Mouse (Mus musculus): ENCODE measurements around the gene Pld4. TPM values are rescaled to one million over a fixed set of nuclear protein-coding genes. Genes with fewer than 3 reads are reported as not detected.

Pld4 gene
- polyA plus RNA-seq (2014; fragmentation: Nextera tagmentation; extraction: Ambion mirVana): 5.9 and 7.0 TPM in 2 replicates

DNA sequence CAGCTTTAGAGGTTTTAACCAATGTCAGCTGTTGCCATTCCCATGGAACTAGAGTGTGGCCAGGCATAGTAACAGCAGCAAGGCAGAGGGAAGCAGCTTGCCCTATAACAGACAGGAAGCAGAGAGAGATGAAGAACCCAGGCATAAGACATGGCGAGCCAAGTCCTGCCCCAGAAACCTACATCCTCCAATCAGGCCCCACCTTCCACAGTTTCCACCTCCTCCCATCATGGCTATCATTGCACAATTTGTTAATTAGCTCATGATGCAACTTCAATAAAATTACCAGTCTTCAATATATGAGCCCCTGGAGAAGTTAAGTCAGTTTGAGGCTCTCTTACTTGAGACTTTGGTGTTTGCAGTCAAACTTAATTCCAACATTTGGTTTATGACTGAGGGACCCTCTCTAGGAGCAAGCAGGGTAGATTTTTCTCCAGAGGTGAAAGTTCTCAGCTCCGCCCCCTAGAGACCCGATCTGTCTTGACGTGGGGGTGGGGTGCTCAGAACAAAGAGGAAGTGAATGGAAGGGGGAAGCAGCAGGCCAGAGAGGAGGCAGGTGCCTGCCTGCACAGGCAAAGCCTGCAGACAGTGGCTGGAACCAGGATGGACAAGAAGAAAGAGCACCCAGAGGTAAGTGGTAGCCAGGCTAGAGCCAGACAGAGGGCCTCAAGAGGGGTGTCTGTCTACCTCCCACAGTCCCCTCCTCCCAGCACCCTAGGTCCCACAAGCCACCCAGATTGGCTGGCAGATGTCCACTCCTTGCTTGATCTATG lies at the start of gene Pld4:
TSS of gene Pld4 (plus strand) at position 502 of the 773 bp plus-strand sequence.
- WGBS: 52% methylated on average over 4 of the region's 4 CpGs
- Histone ChIP-seq H3K36me3 (ENCODE audit: control insufficient read depth, insufficient read depth, low read length) (no peaks in the 10 kb centered on the region), H3K4me2 (ENCODE audit: low read length) (no peak within 1 kb of the TSS), H3K4me3 (ENCODE audit: low read depth, low read length) (no peak within 1 kb of the TSS), H3K4me1 (ENCODE audit: control insufficient read depth, insufficient read depth, low read length) (no peaks in the 10 kb centered on the region), H3K27ac (ENCODE audit: low read depth, low read length) (no peak within 1 kb of the TSS), H3K9ac (ENCODE audit: low read length) (no peak within 1 kb of the TSS), H3K9me3 (replicated peaks; ENCODE audit: control insufficient read depth, low read length) (no peaks in the 10 kb centered on the region), H3K27me3 (replicated peaks; ENCODE audit: control insufficient read depth, insufficient read depth, low read length) (no peaks in the 10 kb centered on the region)
- DNase-seq (ENCODE audit: low spot score): no peak
- no peak for ATAC-seq

DNA sequence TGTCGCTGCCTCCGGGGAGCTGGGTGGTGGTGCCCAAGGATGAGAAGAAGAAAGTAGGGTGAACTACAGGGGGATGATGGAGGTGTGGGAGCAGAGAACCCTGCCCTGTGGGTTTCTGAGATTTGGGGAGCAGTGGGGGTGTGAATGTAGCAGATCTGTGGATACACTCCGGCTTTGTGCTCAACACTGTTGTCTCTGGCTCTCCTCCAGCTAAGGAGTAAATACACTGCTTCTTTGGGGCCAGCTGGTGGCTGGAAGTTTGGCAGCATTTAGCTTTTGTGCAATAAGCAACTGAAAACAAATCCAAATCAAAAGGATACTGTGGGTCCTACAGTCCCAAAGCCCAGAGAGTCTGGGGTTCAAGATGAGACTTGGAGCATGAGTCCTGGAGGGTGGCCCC lies 46.5 kb upstream of the Pld4 start:
- H3K36me3 ChIP-seq (ENCODE audit: control insufficient read depth, insufficient read depth, low read length): no peaks in the 10 kb centered on the region
- WGBS: 56% methylated on average over 3 of the region's 3 CpGs
- H3K9me3 ChIP-seq (replicated peaks; ENCODE audit: control insufficient read depth, low read length): no peaks in the 10 kb centered on the region
- no peak overlapping the region for H3K4me2 ChIP-seq (ENCODE audit: low read length)
- no peak overlapping the region for H3K4me3 ChIP-seq (ENCODE audit: low read depth, low read length)
- no peak overlapping the region for H3K9ac ChIP-seq (ENCODE audit: low read length)
- DNase-seq (ENCODE audit: low spot score) (peak; percentile 85), ATAC-seq (0 out of 2 replicates have a peak, but pooled peaks have one; percentile 20)
- no peaks in the 10 kb centered on the region for H3K4me1 ChIP-seq (ENCODE audit: control insufficient read depth, insufficient read depth, low read length)
- H3K27ac ChIP-seq (ENCODE audit: low read depth, low read length): no peak overlapping the region
- H3K27me3 ChIP-seq (replicated peaks; ENCODE audit: control insufficient read depth, insufficient read depth, low read length): 0 out of 2 replicates have a peak, but pooled peaks cover 2% of the 10 kb centered on the region

DNA sequence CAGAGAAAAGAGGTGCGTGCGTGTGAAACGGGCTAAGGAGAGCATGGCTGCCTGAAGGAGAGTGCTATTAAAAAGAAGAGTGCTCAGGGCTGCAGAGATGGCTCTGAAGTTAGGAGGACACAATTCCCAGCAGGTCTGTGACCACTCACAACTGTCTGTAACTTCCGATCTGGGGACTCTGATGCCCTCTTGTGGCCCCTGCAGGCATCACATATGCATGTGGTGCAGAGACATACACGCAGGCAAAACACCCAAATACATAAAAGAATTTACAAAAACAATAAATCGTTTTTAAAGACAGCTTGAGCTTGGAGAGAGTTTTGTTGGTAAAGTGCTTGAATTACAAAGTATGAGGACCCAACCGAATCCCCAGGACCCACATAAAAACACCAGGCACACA lies 43.3 kb upstream of the Pld4 start:
- Histone ChIP-seq H3K36me3 (ENCODE audit: control insufficient read depth, insufficient read depth, low read length) (no peaks in the 10 kb centered on the region), H3K4me3 (ENCODE audit: low read depth, low read length) (no peak overlapping the region), H3K9ac (ENCODE audit: low read length) (no peak overlapping the region), H3K9me3 (replicated peaks; ENCODE audit: control insufficient read depth, low read length) (no peaks in the 10 kb centered on the region), H3K4me2 (ENCODE audit: low read length) (no peak overlapping the region), H3K27me3 (replicated peaks; ENCODE audit: control insufficient read depth, insufficient read depth, low read length) (no peaks in the 10 kb centered on the region), H3K27ac (ENCODE audit: low read depth, low read length) (no peak overlapping the region), H3K4me1 (ENCODE audit: control insufficient read depth, insufficient read depth, low read length) (peaks cover 3% of the 10 kb centered on the region; the same call in 1 of the 2 replicates)
- DNase-seq (ENCODE audit: low spot score) (peak; percentile 48), ATAC-seq (no peak)
- WGBS: 29% methylated on average over 7 of the region's 7 CpGs

DNA sequence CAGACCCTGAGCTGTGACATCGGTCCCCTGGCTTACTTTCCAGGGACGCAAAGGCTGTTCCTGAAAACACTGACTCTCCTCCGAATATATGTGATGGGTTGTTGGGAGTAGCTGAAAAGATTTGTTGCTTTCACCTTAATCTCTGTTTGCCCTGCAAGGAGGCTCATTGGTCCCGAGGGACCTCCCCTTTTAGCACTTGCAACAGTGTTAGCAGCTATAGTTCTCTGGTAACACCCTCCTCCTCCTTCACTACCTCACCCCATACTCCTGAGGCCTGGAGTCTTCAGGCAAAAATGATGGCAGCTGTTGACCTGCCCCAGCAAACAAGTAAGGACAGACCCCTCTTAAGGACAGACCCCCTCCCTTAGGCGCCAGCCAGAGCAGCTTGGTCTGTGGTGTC lies 41.5 kb upstream of the Pld4 start:
- Histone ChIP-seq H3K36me3 (ENCODE audit: control insufficient read depth, insufficient read depth, low read length) (no peaks in the 10 kb centered on the region), H3K27me3 (replicated peaks; ENCODE audit: control insufficient read depth, insufficient read depth, low read length) (no peaks in the 10 kb centered on the region), H3K9me3 (replicated peaks; ENCODE audit: control insufficient read depth, low read length) (no peaks in the 10 kb centered on the region), H3K27ac (ENCODE audit: low read depth, low read length) (no peak overlapping the region), H3K4me3 (ENCODE audit: low read depth, low read length) (no peak overlapping the region), H3K4me1 (ENCODE audit: control insufficient read depth, insufficient read depth, low read length) (peaks cover 8% of the 10 kb centered on the region; the same call in 1 of the 2 replicates), H3K9ac (ENCODE audit: low read length) (no peak overlapping the region), H3K4me2 (ENCODE audit: low read length) (no peak overlapping the region)
- 73% methylated on average over 5 of the region's 5 CpGs for WGBS
- ATAC-seq: no peak
- no peak for DNase-seq (ENCODE audit: low spot score)

DNA sequence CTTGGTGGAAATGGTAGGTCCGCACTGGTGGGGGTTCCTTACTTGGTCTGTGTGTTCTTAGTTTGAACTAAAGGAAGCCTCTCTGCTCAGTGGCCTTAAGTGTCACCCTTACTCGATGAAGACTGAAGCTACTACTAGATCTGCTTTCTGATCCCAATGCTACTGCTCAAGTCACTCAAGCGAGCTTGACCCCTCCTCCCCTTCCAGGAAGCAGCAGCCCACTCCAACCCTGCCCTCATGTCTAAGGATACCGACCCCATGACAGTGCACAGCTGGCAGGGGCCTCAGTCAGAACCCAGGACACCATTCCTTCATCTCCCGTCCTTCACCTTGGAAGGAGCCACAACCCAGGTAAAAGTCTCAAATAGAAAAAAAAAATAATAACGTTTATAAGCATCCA lies 40.2 kb upstream of the Pld4 start, which contains the start of gene Cep170b:
TSS of gene Cep170b (plus strand) at position 240 of the 400 bp plus-strand sequence.
- Histone ChIP-seq H3K4me2 (ENCODE audit: low read length) (peak within 1 kb of the TSS; percentile 92), H3K9me3 (replicated peaks; ENCODE audit: control insufficient read depth, low read length) (no peaks in the 10 kb centered on the region), H3K4me1 (ENCODE audit: control insufficient read depth, insufficient read depth, low read length) (peaks cover 8% of the 10 kb centered on the region; the same call in 1 of the 2 replicates), H3K27me3 (replicated peaks; ENCODE audit: control insufficient read depth, insufficient read depth, low read length) (no peaks in the 10 kb centered on the region), H3K9ac (ENCODE audit: low read length) (no peak within 1 kb of the TSS), H3K27ac (ENCODE audit: low read depth, low read length) (no peak within 1 kb of the TSS), H3K36me3 (ENCODE audit: control insufficient read depth, insufficient read depth, low read length) (peaks cover 7% of the 10 kb centered on the region; the same call in 1 of the 2 replicates), H3K4me3 (ENCODE audit: low read depth, low read length) (peak within 1 kb of the TSS; percentile 79)
- WGBS: 73% methylated on average over 6 of the region's 6 CpGs
- no peak for DNase-seq (ENCODE audit: low spot score)
- no peak for ATAC-seq

DNA sequence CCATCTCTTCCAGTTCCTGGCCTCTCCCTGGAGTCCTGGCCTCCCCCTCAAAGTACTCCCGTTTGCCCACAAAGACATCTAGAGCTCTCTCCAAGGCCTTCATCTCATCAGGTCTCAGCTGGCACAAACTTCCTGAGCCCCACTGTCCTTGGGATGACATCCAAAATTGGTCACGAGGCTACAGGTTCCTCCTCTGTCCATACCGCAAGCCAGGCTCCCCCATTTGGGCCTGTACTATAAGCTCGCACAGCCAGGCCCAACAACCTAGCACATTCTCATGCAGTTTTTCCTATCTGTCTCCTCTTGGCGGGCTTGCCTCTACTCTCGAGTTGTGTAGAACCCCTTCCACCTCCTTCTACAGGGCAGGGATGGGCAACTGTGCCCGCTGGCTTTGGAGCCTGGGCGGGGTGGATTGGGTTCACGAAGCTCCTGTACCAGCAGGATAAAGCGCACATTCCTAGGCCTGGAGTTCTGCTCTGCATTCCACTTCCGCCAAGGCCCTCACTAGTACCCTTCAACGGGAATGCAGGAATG lies 39.5 kb upstream of the Pld4 start:
- Histone ChIP-seq H3K27ac (ENCODE audit: low read depth, low read length) (no peak overlapping the region), H3K9me3 (replicated peaks; ENCODE audit: control insufficient read depth, low read length) (no peaks in the 10 kb centered on the region), H3K4me2 (ENCODE audit: low read length) (peak overlapping the region; percentile 92), H3K27me3 (replicated peaks; ENCODE audit: control insufficient read depth, insufficient read depth, low read length) (no peaks in the 10 kb centered on the region), H3K4me1 (ENCODE audit: control insufficient read depth, insufficient read depth, low read length) (peaks cover 8% of the 10 kb centered on the region; the same call in 1 of the 2 replicates), H3K4me3 (ENCODE audit: low read depth, low read length) (peak overlapping the region; percentile 79), H3K9ac (ENCODE audit: low read length) (no peak overlapping the region), H3K36me3 (ENCODE audit: control insufficient read depth, insufficient read depth, low read length) (peaks cover 13% of the 10 kb centered on the region; the same call in 1 of the 2 replicates)
- 31% methylated on average over 12 of the region's 12 CpGs for WGBS
- DNase-seq (ENCODE audit: low spot score): no peak
- ATAC-seq: no peak

DNA sequence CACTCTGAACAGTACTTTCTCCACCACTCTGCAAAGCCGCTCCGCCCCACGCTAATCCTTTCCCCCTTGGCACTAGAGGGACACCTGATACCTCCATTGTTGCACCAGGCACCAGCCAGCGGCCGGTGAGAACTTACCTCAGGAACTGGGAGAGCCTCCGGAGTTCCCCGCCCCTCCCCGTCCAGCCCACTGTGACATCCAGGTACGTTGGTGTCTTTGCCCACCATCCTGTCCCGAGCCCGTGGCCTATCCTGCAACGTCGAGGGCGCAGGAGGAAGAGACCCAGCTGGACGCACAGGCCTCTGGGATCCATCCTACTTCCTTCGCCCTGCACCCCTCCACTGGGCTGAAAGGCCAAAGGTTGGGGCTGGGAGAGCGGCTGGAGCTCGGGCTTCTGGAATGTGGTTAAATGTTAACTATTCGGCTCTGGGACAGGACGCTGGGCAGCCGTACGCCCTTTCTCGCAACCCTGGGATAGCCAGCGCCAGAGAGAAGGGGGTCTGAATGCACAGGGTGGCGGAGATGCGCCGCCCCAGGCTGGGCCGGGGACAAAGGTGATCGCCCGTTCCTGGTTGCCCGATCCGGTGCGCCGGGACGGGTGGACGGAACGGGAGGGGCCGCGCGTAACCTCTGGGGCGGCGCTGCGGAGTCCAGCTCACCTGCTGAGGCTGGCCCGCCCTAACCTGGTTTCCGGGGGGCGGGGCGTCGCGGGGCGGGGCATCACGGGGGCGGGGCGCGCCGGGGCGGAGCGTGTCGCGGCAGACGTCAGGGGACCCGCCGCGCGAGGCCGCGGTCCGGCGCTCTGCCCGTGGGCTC lies 38.8 kb upstream of the Pld4 start:
- DNase-seq (ENCODE audit: low spot score) (peak; percentile 46), ATAC-seq (peak; percentile 65)
- Histone ChIP-seq H3K27me3 (replicated peaks; ENCODE audit: control insufficient read depth, insufficient read depth, low read length) (no peaks in the 10 kb centered on the region), H3K4me2 (ENCODE audit: low read length) (peak overlapping the region; percentile 92), H3K9me3 (replicated peaks; ENCODE audit: control insufficient read depth, low read length) (no peaks in the 10 kb centered on the region), H3K4me3 (ENCODE audit: low read depth, low read length) (peak overlapping the region; percentile 79), H3K36me3 (ENCODE audit: control insufficient read depth, insufficient read depth, low read length) (peaks cover 13% of the 10 kb centered on the region; the same call in 1 of the 2 replicates), H3K27ac (ENCODE audit: low read depth, low read length) (no peak overlapping the region), H3K9ac (ENCODE audit: low read length) (peak overlapping the region; percentile 86), H3K4me1 (ENCODE audit: control insufficient read depth, insufficient read depth, low read length) (peaks cover 8% of the 10 kb centered on the region; the same call in 1 of the 2 replicates)
- 1% methylated on average over 56 of the region's 69 CpGs for WGBS

DNA sequence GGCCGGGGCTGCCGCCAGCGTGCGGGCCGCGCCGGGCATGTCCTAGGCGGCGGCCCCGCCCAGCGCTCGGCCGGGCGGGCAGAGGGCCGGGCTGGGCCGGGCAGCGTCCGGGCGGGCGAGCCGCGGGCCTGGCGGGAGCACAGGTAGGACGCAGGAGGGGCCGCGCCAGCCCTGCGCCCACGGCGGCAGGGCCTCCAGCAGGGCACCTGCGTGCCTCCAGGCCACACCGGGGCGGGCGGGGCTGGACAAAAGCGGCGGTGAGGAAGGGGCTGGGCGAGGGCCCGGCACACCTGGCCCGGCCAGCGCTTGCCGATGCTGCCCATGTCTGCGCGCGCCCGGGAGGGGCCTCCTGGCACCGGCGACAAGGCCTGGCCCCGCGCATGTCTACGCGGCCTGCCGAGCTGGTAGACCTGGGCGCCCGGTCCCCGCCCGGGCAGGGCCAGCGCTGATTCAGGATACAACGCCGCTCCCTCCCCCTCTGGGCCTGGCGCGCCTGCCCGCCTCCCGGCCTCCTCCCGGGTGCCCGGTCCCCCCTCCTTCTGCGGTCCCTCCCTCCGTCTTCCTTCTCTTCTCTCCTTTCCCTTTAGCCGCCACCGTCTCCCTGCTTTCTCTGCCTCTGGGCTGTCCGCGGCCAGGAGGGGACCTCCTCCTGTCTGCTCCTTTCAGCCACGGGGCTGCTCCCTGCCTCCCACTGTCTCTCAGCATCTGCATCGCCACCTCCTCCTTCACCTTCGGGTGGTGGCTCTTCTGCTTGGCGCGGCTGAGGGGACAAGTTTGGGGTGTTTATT lies 38.0 kb upstream of the Pld4 start:
- DNase-seq (ENCODE audit: low spot score) (peak; percentile 44), ATAC-seq (peak; percentile 52)
- Histone ChIP-seq H3K9ac (ENCODE audit: low read length) (peak overlapping the region; percentile 86), H3K27me3 (replicated peaks; ENCODE audit: control insufficient read depth, insufficient read depth, low read length) (no peaks in the 10 kb centered on the region), H3K4me1 (ENCODE audit: control insufficient read depth, insufficient read depth, low read length) (peaks cover 8% of the 10 kb centered on the region; the same call in 1 of the 2 replicates), H3K36me3 (ENCODE audit: control insufficient read depth, insufficient read depth, low read length) (peaks cover 13% of the 10 kb centered on the region; the same call in 1 of the 2 replicates), H3K27ac (ENCODE audit: low read depth, low read length) (no peak overlapping the region), H3K4me3 (ENCODE audit: low read depth, low read length) (peak overlapping the region; percentile 79), H3K4me2 (ENCODE audit: low read length) (peak overlapping the region; percentile 92), H3K9me3 (replicated peaks; ENCODE audit: control insufficient read depth, low read length) (no peaks in the 10 kb centered on the region)
- WGBS: 1% methylated on average over 53 of the region's 75 CpGs
